Mouse (Mus musculus) forebrain, embryonic 13.5 days (tissue): ENCODE results near the gene Pofut1. TPM values are rescaled to one million over a fixed set of nuclear protein-coding genes. Genes with fewer than 3 reads are reported as not detected.
"Not testable (repeated sequence)": the region's sequence is repeated elsewhere in the genome, so short reads cannot be mapped to it uniquely, and the experiment has no call there.

Source experiments
- ATAC-seq: fragments of 200-750 bp; cut with Nextera tagmentation; 2 replicates; pipeline ENCODE4 v1.8.0; 2017
- H3K27ac ChIP-seq: fragments of 300-500 bp; sonication (generic); 2 replicates; pipeline ENCODE4 v1.5.1; 2015; ENCODE audit warnings: inconsistent platforms, mild to moderate bottlenecking, moderate library complexity
- H3K27me3 ChIP-seq: fragments of 300-500 bp; sonication (generic); 2 replicates; pipeline ENCODE4 v1.6.1; 2015; ENCODE audit warnings: mild to moderate bottlenecking, inconsistent platforms
- H3K36me3 ChIP-seq: fragments of 300-500 bp; sonication (generic); 2 replicates; pipeline ENCODE4 v1.6.1; 2015; ENCODE audit warnings: mild to moderate bottlenecking, inconsistent platforms; ENCODE audit not compliant: poor library complexity, severe bottlenecking
- H3K4me1 ChIP-seq: fragments of 300-500 bp; sonication (generic); 2 replicates; pipeline ENCODE4 v1.6.1; 2015; ENCODE audit warnings: inconsistent platforms
- H3K4me2 ChIP-seq: fragments of 300-500 bp; sonication (generic); 2 replicates; pipeline ENCODE4 v1.6.1; 2015; ENCODE audit warnings: inconsistent platforms, mild to moderate bottlenecking, moderate library complexity
- H3K4me3 ChIP-seq: fragments of 300-500 bp; sonication (generic); 2 replicates; pipeline ENCODE4 v1.5.1; 2015; ENCODE audit warnings: mild to moderate bottlenecking, inconsistent platforms
- H3K9ac ChIP-seq: fragments of 300-500 bp; sonication (generic); 2 replicates; pipeline ENCODE4 v1.6.1; 2015; ENCODE audit warnings: mild to moderate bottlenecking, inconsistent platforms
- H3K9me3 ChIP-seq: fragments of 300-500 bp; sonication (generic); replicated peaks from 2 replicates; pipeline ENCODE4 v1.6.1; 2016; ENCODE audit warnings: inconsistent platforms
- WGBS: fragments of 180-500 bp; shearing (Covaris S2); methylation state at CpG from one replicate; pipeline ENCODE4 v1.1.7; 2015; 5-methylcytosine and 5-hydroxymethylcytosine counted together
- polyA plus RNA-seq: library from polyadenylated mRNA; unstranded; fragments of >200 nt; fragmentation: Nextera tagmentation; extraction: Ambion mirVana; gene quantifications from 2 replicates; pipeline ENCODE4 v1.2.1, GENCODE M21; 2015

The Pofut1 gene
- polyA plus RNA-seq, 1 experiment from 2014 or later = 6.8 TPM

- H3K27ac ChIP-seq = peak overlapping the region; percentile 54; the same call in 1 of the 2 replicates
- H3K4me2 ChIP-seq = peak overlapping the region; percentile 91
- H3K4me3 ChIP-seq = peak overlapping the region; percentile 97
- peak overlapping the region; percentile 99 for H3K9ac ChIP-seq
- no peak for ATAC-seq
- peaks cover 34% of the 10 kb centered on the region for H3K36me3 ChIP-seq
- no peaks in the 10 kb centered on the region for H3K9me3 ChIP-seq
- H3K27me3 ChIP-seq = no peaks in the 10 kb centered on the region
- peaks cover 51% of the 10 kb centered on the region for H3K4me1 ChIP-seq
- under 1% methylated on average over 20 of the region's 22 CpGs for WGBS
These were observed 1.4 kb upstream of the Pofut1 start for GRCm38 (mm10) chr2:153239860-153240480.

GRCm38 (mm10) chr2:153240701-153241235 lies 565 bp upstream of the Pofut1 start:
- Histone ChIP-seq H3K27me3 (no peaks in the 10 kb centered on the region), H3K27ac (peak overlapping the region; percentile 82), H3K4me3 (peak overlapping the region; percentile 97), H3K4me2 (peak overlapping the region; percentile 91), H3K4me1 (peaks cover 51% of the 10 kb centered on the region), H3K36me3 (peaks cover 33% of the 10 kb centered on the region), H3K9ac (peak overlapping the region; percentile 99), H3K9me3 (no peaks in the 10 kb centered on the region)
- WGBS = 0% methylated on average over 28 of the region's 33 CpGs
- ATAC-seq = peak; percentile 79

- H3K27ac ChIP-seq = peak overlapping the region; percentile 82; the same call in 1 of the 2 replicates
- peak overlapping the region; percentile 99 for H3K9ac ChIP-seq
- H3K9me3 ChIP-seq = no peaks in the 10 kb centered on the region
- peak overlapping the region; percentile 97 for H3K4me3 ChIP-seq
- H3K4me2 ChIP-seq = peak overlapping the region; percentile 91
- peaks cover 34% of the 10 kb centered on the region for H3K36me3 ChIP-seq
- ATAC-seq = no peak
- peaks cover 49% of the 10 kb centered on the region for H3K4me1 ChIP-seq
- no peaks in the 10 kb centered on the region for H3K27me3 ChIP-seq
- 67% methylated on average over 6 of the region's 6 CpGs for WGBS
These were observed 823 bp downstream of the Pofut1 start for GRCm38 (mm10) chr2:153242156-153242555.

GRCm38 (mm10) chr2:153249751-153250150 lies 8.4 kb downstream of the Pofut1 start:
- peaks cover 62% of the 10 kb centered on the region for H3K36me3 ChIP-seq
- no peaks in the 10 kb centered on the region for H3K27me3 ChIP-seq
- no peak overlapping the region for H3K27ac ChIP-seq
- no peaks in the 10 kb centered on the region for H3K9me3 ChIP-seq
- H3K4me3 ChIP-seq = no peak overlapping the region
- H3K4me1 ChIP-seq = no peaks in the 10 kb centered on the region
- H3K9ac ChIP-seq = no peak overlapping the region
- no peak for ATAC-seq
- H3K4me2 ChIP-seq = no peak overlapping the region
- whole genome bisulfite sequencing = 94% methylated on average over 5 of the region's 5 CpGs

GRCm38 (mm10) chr2:153256604-153257003 lies 15.3 kb downstream of the Pofut1 start:
- no peaks in the 10 kb centered on the region for H3K4me1 ChIP-seq
- H3K9me3 ChIP-seq = no peaks in the 10 kb centered on the region
- peaks cover 44% of the 10 kb centered on the region for H3K36me3 ChIP-seq
- ATAC-seq = no peak
- no peak overlapping the region for H3K4me2 ChIP-seq
- 90% methylated on average over 2 of the region's 2 CpGs for WGBS
- H3K4me3 ChIP-seq = no peak overlapping the region
- H3K9ac ChIP-seq = no peak overlapping the region
- H3K27ac ChIP-seq = no peak overlapping the region
- H3K27me3 ChIP-seq = no peaks in the 10 kb centered on the region

- ATAC-seq = no peak
- WGBS = 86% methylated on average over 12 of the region's 12 CpGs
These were observed 17.9 kb downstream of the Pofut1 start for GRCm38 (mm10) chr2:153259030-153259863.

GRCm38 (mm10) chr2:153259864-153260674 lies 18.7 kb downstream of the Pofut1 start:
- Histone ChIP-seq H3K36me3 (peaks cover 56% of the 10 kb centered on the region), H3K4me1 (no peaks in the 10 kb centered on the region)
- ATAC-seq = no peak

More at GRCm38 (mm10) chr2:153259030-153259863, 17.9 kb downstream of the Pofut1 start:
- Histone ChIP-seq H3K9ac (no peak overlapping the region), H3K36me3 (peaks cover 50% of the 10 kb centered on the region), H3K4me1 (no peaks in the 10 kb centered on the region), H3K9me3 (no peaks in the 10 kb centered on the region), H3K4me3 (no peak overlapping the region), H3K27me3 (no peaks in the 10 kb centered on the region), H3K4me2 (no peak overlapping the region), H3K27ac (no peak overlapping the region)

GRCm38 (mm10) chr2:153263053-153263452 lies 21.7 kb downstream of the Pofut1 start:
- no peaks in the 10 kb centered on the region for H3K9me3 ChIP-seq
- H3K4me3 ChIP-seq = no peak overlapping the region
- H3K27me3 ChIP-seq = no peaks in the 10 kb centered on the region
- no peak for ATAC-seq
- H3K9ac ChIP-seq = no peak overlapping the region
- H3K4me2 ChIP-seq = no peak overlapping the region
- WGBS = 90% methylated on average over 4 of the region's 7 CpGs
- no peak overlapping the region for H3K27ac ChIP-seq
- H3K4me1 ChIP-seq = no peaks in the 10 kb centered on the region
- peaks cover 82% of the 10 kb centered on the region for H3K36me3 ChIP-seq

More at GRCm38 (mm10) chr2:153259864-153260674, 18.7 kb downstream of the Pofut1 start:
- H3K27ac ChIP-seq = no peak overlapping the region
- 83% methylated on average over 3 of the region's 3 CpGs for WGBS
- H3K9ac ChIP-seq = no peak overlapping the region
- H3K9me3 ChIP-seq = no peaks in the 10 kb centered on the region
- H3K4me2 ChIP-seq = no peak overlapping the region
- no peak overlapping the region for H3K4me3 ChIP-seq
- no peaks in the 10 kb centered on the region for H3K27me3 ChIP-seq

GRCm38 (mm10) chr2:153267331-153267730 lies 26.0 kb downstream of the Pofut1 start:
- Histone ChIP-seq H3K4me1 (no peaks in the 10 kb centered on the region), H3K36me3 (peaks cover 61% of the 10 kb centered on the region), H3K9me3 (no peaks in the 10 kb centered on the region), H3K4me3 (no peak overlapping the region), H3K27me3 (no peaks in the 10 kb centered on the region), H3K9ac (no peak overlapping the region), H3K27ac (no peak overlapping the region), H3K4me2 (no peak overlapping the region)
- ATAC-seq = no peak
- WGBS = 88% methylated on average over 2 of the region's 2 CpGs

GRCm38 (mm10) chr2:153270231-153270915 lies 29.0 kb downstream of the Pofut1 start:
- ATAC-seq = not testable (repeated sequence)
- WGBS = 74% methylated on average over 8 of the region's 8 CpGs

GRCm38 (mm10) chr2:153274200-153274918 lies 33.0 kb downstream of the Pofut1 start:
- H3K27me3 ChIP-seq, H3K36me3 ChIP-seq, ATAC-seq, H3K4me1 ChIP-seq, H3K9me3 ChIP-seq, H3K9ac ChIP-seq, H3K4me2 ChIP-seq, H3K4me3 ChIP-seq, H3K27ac ChIP-seq: not testable (repeated sequence)
- 72% methylated on average over 6 of the region's 6 CpGs for WGBS

More at GRCm38 (mm10) chr2:153270231-153270915, 29.0 kb downstream of the Pofut1 start:
- H3K36me3 ChIP-seq = peaks cover 32% of the 10 kb centered on the region
- H3K9ac ChIP-seq, H3K4me1 ChIP-seq, H3K27ac ChIP-seq, H3K9me3 ChIP-seq, H3K4me3 ChIP-seq, H3K4me2 ChIP-seq, H3K27me3 ChIP-seq: not testable (repeated sequence)
